Mouse (Mus musculus): ENCODE measurements around the gene Sh3tc1.

- no peak for TF ChIP-seq POLR2A (IDR thresholded peaks at IDR 0.05; ENCODE audit: borderline replicate concordance, control insufficient read depth, low read depth, low read length)
- peak; percentile 84 for TF ChIP-seq CTCF (IDR thresholded peaks at IDR 0.05; ENCODE audit: control insufficient read depth, insufficient read depth, low read length)
Observed at GRCm38 (mm10) chr5:35746910-35747309, 7.1 kb upstream of the Sh3tc1 start.

Data from bone marrow, adult 2 months (tissue).